Mouse (Mus musculus) frontal cortex, postnatal 36 days (tissue): ENCODE data around the gene Zfp366.

Experiments used
- DNase-seq, 2 experiments: peaks; one replicate each; pipeline ENCODE4 v3.0.0; 2022; ENCODE audit warnings: low spot score in 2 of 2

Gene Zfp366

GRCm38 (mm10) chr13:99250806-99251205 lies 66.2 kb downstream of the Zfp366 start:
- DNase-seq = no peak

DNA sequence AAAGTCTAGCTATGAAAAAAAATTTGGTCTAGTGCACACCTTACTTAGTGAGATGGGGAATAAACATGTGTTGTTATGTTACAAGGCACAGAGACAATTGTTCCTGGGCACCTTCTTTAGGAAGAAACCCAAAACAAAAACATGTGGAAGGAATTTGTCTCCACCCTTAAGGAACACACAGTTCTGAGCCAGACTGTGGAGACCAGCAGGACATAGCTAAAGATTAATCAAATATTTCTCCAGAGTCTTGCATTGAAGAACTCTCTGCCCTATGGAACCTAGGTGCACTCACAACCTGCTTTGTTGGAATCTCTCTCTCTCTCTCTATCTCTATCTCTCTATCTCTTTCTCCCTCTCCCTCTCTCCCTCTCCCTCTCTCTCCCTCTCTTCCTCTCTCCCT lies 69.6 kb downstream of the Zfp366 start:
- no peak for DNase-seq

- DNase-seq = no peak
These were observed 70.2 kb downstream of the Zfp366 start for GRCm38 (mm10) chr13:99254781-99255180.

- no peak for DNase-seq
These were observed 72.3 kb downstream of the Zfp366 start for GRCm38 (mm10) chr13:99256916-99257315.

DNA sequence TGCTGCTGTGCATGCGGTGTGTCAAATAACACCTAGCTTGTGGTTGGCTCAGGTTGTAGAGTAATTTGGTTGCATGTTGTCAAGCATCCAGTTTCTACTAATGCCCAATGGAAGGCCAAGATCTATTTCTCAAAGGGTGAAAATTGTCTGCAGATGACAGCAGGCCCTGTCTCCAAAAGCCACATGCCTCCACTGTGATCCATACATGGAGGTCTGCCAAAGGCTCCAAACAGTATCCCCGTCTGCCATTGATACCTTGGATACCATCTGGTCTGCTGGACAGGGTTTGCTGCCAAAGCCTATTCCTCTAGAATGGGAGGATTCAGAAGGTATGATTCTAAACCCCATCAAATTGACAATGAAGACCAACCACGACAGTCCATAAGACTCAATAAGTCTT lies 74.1 kb downstream of the Zfp366 start:
- no peak for DNase-seq

- no peak for DNase-seq
These were observed 75.0 kb downstream of the Zfp366 start for GRCm38 (mm10) chr13:99259502-99260174.

DNA sequence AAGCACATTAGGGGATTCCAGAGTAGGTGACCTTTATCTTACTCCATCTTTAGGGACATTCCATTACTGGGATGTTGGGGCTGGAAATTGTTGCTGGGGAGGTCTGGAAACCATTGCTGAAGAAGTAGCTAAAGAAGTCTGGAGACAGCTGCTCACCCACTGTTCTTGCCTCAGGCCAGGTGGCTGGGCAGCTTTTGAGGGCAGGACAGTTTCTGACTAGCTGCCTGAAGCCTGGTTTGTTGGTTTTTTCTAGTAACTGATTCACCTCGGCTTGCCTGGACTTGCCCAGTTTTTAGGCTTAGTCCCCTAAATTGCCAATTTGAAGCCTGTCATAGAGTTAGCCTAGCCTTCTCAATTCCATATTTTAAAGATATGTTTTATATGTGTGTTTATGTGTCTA lies 77.8 kb downstream of the Zfp366 start:
- no peak for DNase-seq

GRCm38 (mm10) chr13:99263159-99263783 lies 78.6 kb downstream of the Zfp366 start:
- DNase-seq = no peak

GRCm38 (mm10) chr13:99264483-99264882 lies 79.9 kb downstream of the Zfp366 start:
- peak; percentile 39 to 43 for DNase-seq

- DNase-seq = no peak
These were observed 87.4 kb downstream of the Zfp366 start for GRCm38 (mm10) chr13:99272046-99272445.

DNA sequence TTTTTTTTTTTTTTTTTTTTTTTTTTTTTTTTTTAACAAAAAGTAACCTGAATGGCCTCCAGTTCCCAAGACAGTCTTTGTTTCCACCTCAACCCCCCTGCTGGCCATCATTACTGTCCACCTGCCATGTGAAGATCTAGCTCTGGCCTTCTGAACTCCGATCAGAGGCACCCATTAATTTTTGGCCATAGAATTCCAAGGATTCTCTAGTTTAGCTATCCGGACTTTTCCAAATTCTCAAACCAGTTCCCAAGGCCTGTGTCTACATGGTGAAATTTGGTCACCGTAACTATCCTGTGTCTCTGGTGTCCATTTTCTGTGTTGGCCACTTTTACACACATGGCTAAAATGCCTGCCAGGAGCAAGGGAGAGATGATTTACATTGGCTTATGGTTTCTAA lies 92.9 kb downstream of the Zfp366 start:
- no peak for DNase-seq

GRCm38 (mm10) chr13:99278511-99278910 lies 93.9 kb downstream of the Zfp366 start:
- DNase-seq = no peak

- no peak for DNase-seq
These were observed 94.7 kb downstream of the Zfp366 start for GRCm38 (mm10) chr13:99279351-99279750.

- DNase-seq = no peak
These were observed 98.3 kb downstream of the Zfp366 start for GRCm38 (mm10) chr13:99282961-99283360.

- no peak for DNase-seq
These were observed 99.3 kb downstream of the Zfp366 start for GRCm38 (mm10) chr13:99283916-99284315.

DNA sequence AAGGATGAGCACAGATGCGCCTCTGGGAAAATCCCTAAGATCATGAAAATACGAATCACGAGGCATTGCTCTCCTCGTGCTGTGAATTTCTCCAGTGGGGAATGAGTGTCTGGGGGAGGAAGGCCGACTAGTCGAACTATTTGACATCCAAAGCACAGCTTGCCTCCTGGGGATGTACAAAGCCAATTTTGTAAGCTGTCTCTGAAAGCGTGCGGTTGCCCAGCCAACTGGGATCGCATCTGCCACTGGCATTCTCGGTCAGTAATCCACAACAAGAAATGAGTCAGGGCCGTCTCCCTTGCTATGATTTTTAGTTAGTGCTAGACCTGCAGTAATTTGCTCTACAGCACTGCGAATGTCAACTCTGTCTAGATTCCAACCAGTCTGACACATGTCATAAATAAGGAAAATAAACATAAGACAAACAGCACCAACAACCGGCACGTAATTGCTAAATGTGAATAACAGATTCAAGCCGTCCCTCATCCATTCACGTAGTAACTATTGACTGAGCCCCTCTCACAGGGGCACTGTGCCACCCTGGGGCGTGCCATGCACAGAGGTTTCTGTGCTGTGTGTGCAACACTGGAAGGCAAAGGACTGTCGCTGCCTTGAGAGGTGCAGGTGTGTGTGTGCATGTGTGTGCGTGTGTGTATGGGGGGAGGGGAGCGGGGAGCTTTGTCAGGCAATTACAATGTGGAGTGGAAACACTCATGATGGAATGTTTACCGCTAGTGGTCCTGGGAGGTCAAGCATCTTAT lies 100.0 kb downstream of the Zfp366 start:
- DNase-seq = peak; percentile 40 to 63

GRCm38 (mm10) chr13:99285241-99285640 lies 100.6 kb downstream of the Zfp366 start:
- no peak for DNase-seq

DNA sequence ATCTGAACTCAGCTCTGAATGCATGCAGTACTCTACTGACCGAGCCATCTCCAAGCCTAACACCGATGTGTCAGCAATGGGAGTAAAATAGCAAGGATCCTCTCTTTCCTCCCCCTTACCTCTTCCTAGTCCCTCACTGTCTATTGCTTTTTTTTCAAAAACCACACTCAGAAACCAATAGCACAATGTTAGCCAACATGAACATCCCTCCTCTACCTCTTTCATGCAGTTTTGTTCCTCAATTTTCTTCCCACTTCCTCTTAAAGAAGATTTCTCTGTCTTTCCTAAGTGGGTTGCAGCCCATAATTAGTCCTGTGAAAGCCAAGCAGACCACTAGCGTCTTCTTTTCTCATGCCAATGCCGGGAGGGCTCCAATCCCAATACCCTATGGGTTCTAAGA lies 102.6 kb downstream of the Zfp366 start:
- no peak for DNase-seq

- DNase-seq = no peak
These were observed 103.2 kb downstream of the Zfp366 start for GRCm38 (mm10) chr13:99287786-99288185.

GRCm38 (mm10) chr13:99290766-99291165 lies 106.1 kb downstream of the Zfp366 start:
- DNase-seq = no peak

DNA sequence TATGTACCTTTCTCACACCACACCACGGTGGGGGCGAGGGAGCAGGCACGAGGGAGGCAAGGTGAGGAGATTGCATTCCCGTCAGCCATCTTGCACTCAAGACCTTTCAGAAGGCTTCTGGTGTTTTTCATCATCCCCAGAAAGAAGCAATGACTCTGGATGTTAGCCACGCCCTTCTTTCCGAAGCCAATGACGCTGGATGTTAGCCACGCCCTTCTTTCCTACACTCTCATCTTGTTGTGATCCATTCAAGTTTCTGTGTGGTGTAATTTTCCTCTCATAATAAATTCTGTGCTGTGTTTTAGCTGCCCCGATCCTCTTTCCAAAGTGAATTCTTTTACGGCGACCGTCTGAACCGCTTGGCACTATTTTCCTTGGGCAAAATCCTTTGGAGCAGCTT lies 109.6 kb downstream of the Zfp366 start:
- no peak for DNase-seq

- peak in 1 of 2 experiments; percentile 19 for DNase-seq
These were observed 115.3 kb downstream of the Zfp366 start for GRCm38 (mm10) chr13:99299921-99300320.
